Comparison of ENCODE assay signal across 20 mouse cellular contexts in the genomic region with DNA sequence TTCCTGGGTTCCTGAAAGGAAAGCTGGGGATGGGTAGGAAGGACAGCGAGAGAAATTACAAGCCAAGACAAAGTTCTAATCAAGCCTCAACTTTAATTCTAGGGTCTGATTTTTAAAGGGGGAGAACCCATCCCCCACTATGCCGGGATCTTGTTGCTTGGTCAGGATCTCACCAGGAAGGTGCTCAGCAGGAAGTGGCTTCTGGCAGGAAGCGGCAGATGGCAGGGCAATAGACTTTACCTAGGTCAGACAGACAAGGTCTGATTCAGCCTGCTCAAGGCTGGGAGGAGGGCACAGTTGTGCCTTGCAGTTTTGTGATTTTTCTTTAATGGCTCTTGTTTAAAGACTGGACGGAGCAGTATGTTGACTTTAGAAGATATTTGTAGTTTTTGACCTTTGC. TPM values are rescaled to one million over a fixed set of nuclear protein-coding genes. Genes with fewer than 3 reads are reported as not detected.
"Had no signal": no experiment of that assay in that cellular context is flagged by ENCODE, and none has a peak within 500 bp of the region (broad histone marks: within the 10 kb centered on the region; RNA-seq: fewer than 3 reads in every experiment).

No protein-coding gene starts in this region.

- H3K9me3 ChIP-seq: heart, embryonic 13.5 days; heart, embryonic 15.5 days; hindbrain, embryonic 10.5 days; hindbrain, embryonic 12.5 days; intestine, embryonic 15.5 days; limb, embryonic 13.5 days; limb, embryonic 15.5 days had no signal

- H3K4me3 ChIP-seq: heart, adult 2 months; heart, embryonic 13.5 days; heart, embryonic 15.5 days; hindbrain, embryonic 10.5 days; hindbrain, embryonic 12.5 days; intestine, embryonic 15.5 days; layer of hippocampus, adult 2 months; limb, embryonic 13.5 days; limb, embryonic 15.5 days had no signal

- H3K4me1 ChIP-seq: heart, embryonic 13.5 days; heart, embryonic 15.5 days; intestine, embryonic 15.5 days; limb, embryonic 13.5 days; limb, embryonic 15.5 days had no signal

- H3K27ac ChIP-seq: heart, adult 2 months; heart, embryonic 13.5 days; heart, embryonic 15.5 days; hindbrain, embryonic 10.5 days; hindbrain, embryonic 12.5 days; intestine, embryonic 15.5 days; layer of hippocampus, adult 2 months; limb, embryonic 13.5 days; limb, embryonic 15.5 days had no signal

- DNase-seq: gastrocnemius, postnatal 14 days; gastrocnemius, postnatal 36 days; heart, adult 11 months; heart, adult 2 months; heart, postnatal 4 days; kidney, adult 18-20 months; kidney, adult 8-10 months; kidney, postnatal 10 days; kidney, postnatal 25 days; kidney, postnatal 4 days; left cerebral cortex, postnatal 4 days had no signal

- H3K36me3 ChIP-seq: heart, embryonic 13.5 days; heart, embryonic 15.5 days; hindbrain, embryonic 10.5 days; hindbrain, embryonic 12.5 days; intestine, embryonic 15.5 days; limb, embryonic 13.5 days; limb, embryonic 15.5 days had no signal

- H3K27me3 ChIP-seq: heart, embryonic 15.5 days; hindbrain, embryonic 12.5 days; intestine, embryonic 15.5 days; limb, embryonic 13.5 days; limb, embryonic 15.5 days had no signal

RNA-seq across cellular contexts. Expression of a gene that starts 15.9 kb away (rescaled TPM):
- polyA plus RNA-seq: inflammation-experienced regulatory T-cells, adult 6 months had no signal
